Mouse (Mus musculus): ENCODE results near the gene Nmrk2.

DNA sequence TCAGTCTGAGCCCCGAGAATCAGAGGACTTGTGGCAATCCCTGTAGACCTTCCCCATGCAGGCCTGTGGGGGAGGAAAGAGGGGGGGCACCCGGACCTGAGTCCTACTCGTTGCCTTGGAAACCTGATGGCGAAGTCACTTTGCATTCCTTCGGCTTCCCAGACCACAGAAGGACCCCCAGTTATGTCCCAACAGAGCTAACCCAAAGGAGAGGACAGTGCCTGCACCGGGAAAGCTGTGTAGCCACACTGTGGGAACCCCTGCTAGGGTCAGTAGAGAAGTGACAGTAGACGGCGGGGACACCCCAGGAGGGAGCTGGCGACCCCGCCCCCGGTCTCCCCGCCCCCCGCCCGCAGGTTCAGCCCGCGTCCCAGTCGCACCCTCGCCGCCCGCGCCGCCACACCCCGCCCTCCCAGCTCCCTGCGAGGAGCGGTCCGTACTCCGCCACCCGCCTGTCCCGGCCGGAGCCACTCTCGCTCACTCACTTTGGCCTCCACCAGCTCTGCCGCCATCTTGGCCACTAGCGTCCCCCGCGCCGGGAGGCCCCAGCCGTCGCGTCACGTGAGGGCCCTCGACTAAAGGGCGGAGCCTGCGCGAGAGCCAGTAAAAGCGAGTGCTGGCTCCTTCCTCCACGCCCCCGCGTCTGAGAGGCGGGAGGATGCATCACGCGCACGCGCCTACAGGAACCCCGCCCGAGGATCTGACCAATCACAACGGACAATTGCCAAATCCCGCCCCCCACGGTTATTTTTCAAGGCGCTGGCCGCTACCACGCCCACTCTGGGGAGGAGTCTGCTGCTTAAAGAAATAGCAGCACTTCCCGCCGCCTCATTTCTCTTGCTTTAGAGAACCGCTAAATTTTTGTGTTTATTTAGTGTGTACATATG is 34.4 kb downstream of the Nmrk2 start, which contains the start of gene Pias4:
- peak; percentile 87; the same call in 1 of the 2 replicates for TF ChIP-seq POLR2A (IDR thresholded peaks at IDR 0.05; ENCODE audit: insufficient read depth, low read depth, low read length)
- TF ChIP-seq CTCF (IDR thresholded peaks at IDR 0.05; ENCODE audit: insufficient read depth, low read depth, low read length) = no peak
